Mouse (Mus musculus) heart, embryonic 12.5 days (tissue): ENCODE measurements around the gene Pdgfd. TPM values are rescaled to one million over a fixed set of nuclear protein-coding genes. Genes with fewer than 3 reads are reported as not detected.

Experiments
- ATAC-seq: fragments of 200-750 bp; cut with Nextera tagmentation; 2 replicates; pipeline ENCODE4 v1.8.0; 2017; ENCODE audit warnings: moderate TSS enrichment, moderate library complexity; ENCODE audit not compliant: insufficient number of reproducible peaks, low FRiP score
- H3K27ac ChIP-seq: fragments of 300-500 bp; sonication (generic); 2 replicates; pipeline ENCODE4 v1.5.1; 2016; ENCODE audit warnings: mild to moderate bottlenecking, moderate library complexity; ENCODE audit not compliant: poor library complexity, severe bottlenecking
- H3K27me3 ChIP-seq: fragments of 300-500 bp; sonication (generic); replicated peaks from 2 replicates; pipeline ENCODE4 v1.6.1; 2016; ENCODE audit warnings: mild to moderate bottlenecking, moderate library complexity
- H3K36me3 ChIP-seq: fragments of 300-500 bp; sonication (generic); 2 replicates; pipeline ENCODE4 v1.6.1; 2016; ENCODE audit warnings: mild to moderate bottlenecking, moderate library complexity
- H3K4me1 ChIP-seq: fragments of 300-500 bp; sonication (generic); replicated peaks from 2 replicates; pipeline ENCODE4 v1.6.1; 2016; ENCODE audit warnings: mild to moderate bottlenecking
- H3K4me2 ChIP-seq: fragments of 300-500 bp; sonication (generic); 2 replicates; pipeline ENCODE4 v1.6.1; 2016; ENCODE audit warnings: mild to moderate bottlenecking, moderate library complexity
- H3K4me3 ChIP-seq: fragments of 300-500 bp; sonication (generic); 2 replicates; pipeline ENCODE4 v1.5.1; 2016; ENCODE audit warnings: mild to moderate bottlenecking
- H3K9ac ChIP-seq: fragments of 300-500 bp; sonication (generic); 2 replicates; pipeline ENCODE4 v1.6.1; 2016; ENCODE audit warnings: mild to moderate bottlenecking, moderate library complexity
- H3K9me3 ChIP-seq: fragments of 300-500 bp; sonication (generic); replicated peaks from 2 replicates; pipeline ENCODE4 v1.6.1; 2016; ENCODE audit warnings: mild to moderate bottlenecking, moderate library complexity
- WGBS: fragments of 180-500 bp; shearing (Covaris S2); methylation state at CpG from one replicate; pipeline ENCODE4 v1.1.7; 2016; 5-methylcytosine and 5-hydroxymethylcytosine counted together
- polyA plus RNA-seq: library from polyadenylated mRNA; unstranded; fragments of >200 nt; fragmentation: Nextera tagmentation; extraction: Ambion mirVana; gene quantifications from 2 replicates; pipeline ENCODE4 v1.2.1, GENCODE M21; 2016

Gene Pdgfd
- polyA plus RNA-seq, 1 experiment from 2014 or later, result 10.7 TPM

DNA sequence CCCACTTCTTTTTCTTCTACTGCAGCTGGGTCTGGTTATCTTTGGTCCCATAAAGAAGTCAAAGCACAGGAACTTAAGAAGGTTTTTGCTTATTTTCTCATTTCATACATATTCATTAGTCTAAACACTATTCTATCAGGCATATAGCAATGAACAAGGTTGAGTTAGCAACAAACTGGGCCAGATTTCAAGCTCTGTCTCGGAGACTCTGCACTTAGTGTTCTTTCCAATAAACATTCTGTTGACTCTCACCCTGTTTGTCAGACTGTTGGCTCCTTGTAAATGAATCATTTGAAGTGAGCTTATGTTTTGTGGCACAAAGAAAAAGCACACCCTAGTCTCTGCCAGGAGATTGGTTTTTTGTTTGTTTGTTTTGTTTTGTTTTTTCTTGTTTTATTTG, 81.9 kb downstream of the Pdgfd start:
- WGBS, result 66% methylated on average over 1 of the region's 1 CpGs
- 0 out of 2 replicates have a peak, but pooled peaks cover 5% of the 10 kb centered on the region for H3K4me1 ChIP-seq
- H3K27ac ChIP-seq, result no peak overlapping the region
- H3K9me3 ChIP-seq, result no peaks in the 10 kb centered on the region
- no peak overlapping the region for H3K4me3 ChIP-seq
- H3K36me3 ChIP-seq, result no peaks in the 10 kb centered on the region
- no peak for ATAC-seq
- H3K4me2 ChIP-seq, result no peak overlapping the region
- H3K9ac ChIP-seq, result no peak overlapping the region
- H3K27me3 ChIP-seq, result no peaks in the 10 kb centered on the region

DNA sequence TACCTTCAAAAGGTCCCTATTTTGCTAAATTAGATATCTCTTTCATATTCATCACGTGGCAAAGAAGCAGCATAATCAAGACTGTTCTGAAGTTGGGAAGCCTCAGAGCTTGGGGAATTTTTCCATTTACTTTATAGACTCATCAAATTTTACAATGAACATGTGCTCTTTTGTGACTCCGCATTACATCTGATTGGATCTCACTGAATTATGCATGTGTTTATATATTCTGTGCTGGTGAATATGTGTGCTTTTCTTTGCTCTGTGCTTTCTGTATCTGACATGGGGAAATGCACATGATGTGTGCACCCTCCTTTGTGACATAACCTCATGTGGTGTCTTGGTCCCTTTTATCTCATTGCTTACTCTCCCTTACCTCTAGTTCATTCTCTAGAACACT, 83.6 kb downstream of the Pdgfd start:
- H3K27me3 ChIP-seq, result no peaks in the 10 kb centered on the region
- no peaks in the 10 kb centered on the region for H3K9me3 ChIP-seq
- no peak overlapping the region for H3K4me2 ChIP-seq
- ATAC-seq, result no peak
- no peaks in the 10 kb centered on the region for H3K36me3 ChIP-seq
- H3K4me3 ChIP-seq, result no peak overlapping the region
- 0 out of 2 replicates have a peak, but pooled peaks cover 5% of the 10 kb centered on the region for H3K4me1 ChIP-seq
- no peak overlapping the region for H3K27ac ChIP-seq
- no peak overlapping the region for H3K9ac ChIP-seq
- WGBS, result 79% methylated on average over 2 of the region's 2 CpGs

DNA sequence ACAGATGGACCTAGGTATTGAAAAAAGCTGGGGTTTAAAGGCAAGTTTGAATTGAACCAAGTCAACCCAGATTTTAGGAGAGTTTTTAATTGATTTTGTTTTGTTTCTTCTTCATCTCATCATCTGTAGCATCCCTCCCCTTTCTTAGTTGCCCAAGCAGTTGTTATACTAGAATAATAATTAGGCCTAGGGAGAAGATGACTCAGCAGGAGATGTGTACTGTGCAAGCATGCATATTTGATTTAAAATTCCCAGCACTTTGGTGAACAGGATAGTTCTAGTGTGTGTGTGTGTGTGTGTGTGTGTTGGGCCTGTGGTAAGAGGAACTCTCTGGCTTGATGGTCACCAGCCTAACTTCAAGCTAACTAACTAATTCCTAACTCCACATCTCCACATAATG, 88.7 kb downstream of the Pdgfd start:
- H3K36me3 ChIP-seq, result no peaks in the 10 kb centered on the region
- H3K27ac ChIP-seq, result no peak overlapping the region
- H3K4me2 ChIP-seq, result no peak overlapping the region
- H3K9me3 ChIP-seq, result no peaks in the 10 kb centered on the region
- ATAC-seq, result no peak
- no peak overlapping the region for H3K9ac ChIP-seq
- no peaks in the 10 kb centered on the region for H3K4me1 ChIP-seq
- no peaks in the 10 kb centered on the region for H3K27me3 ChIP-seq
- H3K4me3 ChIP-seq, result no peak overlapping the region

DNA sequence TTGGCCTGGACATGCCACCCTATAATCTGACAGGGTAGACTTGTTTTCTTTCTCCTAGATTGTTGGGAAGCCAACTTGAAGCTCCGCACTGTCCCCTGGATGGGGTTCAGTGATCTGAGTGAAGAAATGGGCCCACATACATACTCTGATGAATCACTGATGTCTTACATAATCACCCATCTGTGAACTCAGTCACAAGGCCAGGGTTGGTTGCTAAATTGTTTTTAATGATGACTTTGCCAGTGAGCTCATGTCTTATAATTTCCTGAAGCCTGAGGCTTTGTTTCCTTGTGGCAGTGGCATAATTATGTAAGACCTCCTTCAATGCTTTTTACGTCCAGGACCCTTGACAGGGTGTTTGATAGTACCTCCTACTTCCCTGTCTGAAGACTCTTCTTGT, 96.4 kb downstream of the Pdgfd start:
- Histone ChIP-seq H3K9me3 (no peaks in the 10 kb centered on the region), H3K27ac (no peak overlapping the region), H3K36me3 (no peaks in the 10 kb centered on the region), H3K27me3 (no peaks in the 10 kb centered on the region), H3K4me1 (peaks cover under 1% of the 10 kb centered on the region; the same call in 1 of the 2 replicates), H3K9ac (no peak overlapping the region), H3K4me2 (no peak overlapping the region), H3K4me3 (no peak overlapping the region)
- ATAC-seq, result no peak
- WGBS, result 78% methylated on average over 2 of the region's 2 CpGs

DNA sequence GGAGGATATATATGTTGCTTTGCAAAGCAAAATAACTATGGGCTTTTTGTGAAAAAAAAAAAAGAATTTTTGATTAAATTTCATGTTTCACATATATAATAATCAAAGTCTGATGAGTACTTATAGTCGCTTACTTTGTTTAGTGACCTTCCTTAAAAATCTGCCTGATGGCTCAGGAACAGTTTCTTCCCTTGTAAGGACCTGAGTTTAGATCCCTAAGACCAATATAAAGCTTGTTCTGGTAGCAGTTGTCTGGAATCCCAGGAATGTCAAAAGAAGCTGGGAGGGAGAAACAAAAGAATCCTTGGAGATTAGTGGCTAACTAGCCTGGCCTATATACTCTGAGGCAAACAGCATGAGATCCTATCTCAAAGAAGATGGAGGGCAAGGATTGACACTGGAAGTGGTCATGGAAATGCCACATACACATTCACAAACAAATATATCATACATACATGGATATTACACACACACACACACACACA, 101.5 kb downstream of the Pdgfd start, which contains the start of gene Ddi1:
TSS of gene Ddi1 (minus strand) at position 51 of the 485 bp plus-strand sequence.
- Histone ChIP-seq H3K4me1 (peaks cover 6% of the 10 kb centered on the region; the same call in 1 of the 2 replicates), H3K27ac (no peak within 1 kb of the TSS), H3K9ac (no peak within 1 kb of the TSS), H3K4me3 (no peak within 1 kb of the TSS), H3K4me2 (no peak within 1 kb of the TSS), H3K9me3 (no peaks in the 10 kb centered on the region), H3K27me3 (no peaks in the 10 kb centered on the region), H3K36me3 (no peaks in the 10 kb centered on the region)
- no peak for ATAC-seq
- WGBS, result 77% methylated on average over 1 of the region's 1 CpGs

DNA sequence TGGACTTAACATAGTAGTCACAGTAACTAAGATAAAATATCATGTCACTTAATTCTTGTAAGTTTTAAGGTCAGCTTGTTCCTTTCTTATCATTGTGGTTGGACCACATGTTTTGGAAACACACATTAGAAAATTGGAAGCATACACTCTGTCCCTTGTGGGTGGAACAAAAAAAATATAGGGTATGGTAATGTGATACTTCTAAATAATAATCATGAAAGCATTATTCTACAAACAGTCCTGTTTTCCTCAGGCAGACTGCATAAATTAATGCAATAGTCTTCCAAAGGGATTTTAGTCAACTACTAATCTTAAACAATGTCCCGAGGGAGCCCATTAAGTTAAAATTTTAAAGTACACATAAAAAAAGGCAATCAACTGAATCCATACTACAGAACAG, 108.0 kb downstream of the Pdgfd start:
- no peaks in the 10 kb centered on the region for H3K36me3 ChIP-seq
- no peaks in the 10 kb centered on the region for H3K27me3 ChIP-seq
- no peak overlapping the region for H3K9ac ChIP-seq
- ATAC-seq, result no peak
- WGBS, result 75% methylated on average over 1 of the region's 1 CpGs
- H3K4me3 ChIP-seq, result no peak overlapping the region
- no peak overlapping the region for H3K27ac ChIP-seq
- no peaks in the 10 kb centered on the region for H3K9me3 ChIP-seq
- H3K4me2 ChIP-seq, result no peak overlapping the region
- H3K4me1 ChIP-seq, result no peaks in the 10 kb centered on the region

DNA sequence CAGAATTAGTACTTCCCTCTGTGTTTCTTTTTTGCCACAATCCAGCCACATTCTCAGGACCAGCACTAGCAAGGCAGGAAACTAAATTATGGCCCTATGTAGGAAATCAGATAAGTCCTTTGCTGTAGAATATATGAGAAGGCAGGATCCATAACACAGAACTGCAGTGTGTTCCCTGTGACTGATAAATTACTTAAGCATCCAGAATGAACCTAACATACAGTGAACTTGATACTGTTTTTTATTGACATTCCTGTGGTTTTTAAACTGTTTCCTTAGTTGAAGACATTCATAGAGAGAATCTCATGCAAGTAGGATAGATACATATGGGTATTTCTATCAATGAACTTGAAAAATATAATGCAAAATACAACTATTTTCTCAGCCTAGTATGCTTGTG, 109.1 kb downstream of the Pdgfd start:
- Histone ChIP-seq H3K27ac (no peak overlapping the region), H3K4me3 (no peak overlapping the region)
- no peak for ATAC-seq

DNA sequence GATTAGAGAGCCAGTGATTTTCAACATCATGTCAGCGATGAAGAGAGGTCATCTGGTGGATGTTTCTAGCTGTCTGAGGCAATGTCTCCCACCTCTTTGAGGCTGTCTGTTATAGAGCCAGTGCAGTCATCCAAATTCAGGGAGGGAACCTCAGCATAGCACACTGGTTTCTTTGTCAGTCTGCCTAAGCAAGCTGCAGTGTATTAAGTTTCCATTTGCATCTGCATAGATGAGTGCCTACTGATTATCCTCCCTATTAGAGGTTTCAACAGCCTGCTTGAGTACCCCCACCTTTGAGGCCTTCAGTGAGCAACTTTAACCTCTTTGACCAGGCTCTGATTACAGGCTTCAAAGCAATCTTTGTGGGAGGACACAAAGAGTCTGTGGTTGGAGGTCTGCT, 118.4 kb downstream of the Pdgfd start:
- WGBS, result 41% methylated on average over 1 of the region's 1 CpGs
- Histone ChIP-seq H3K4me1 (peaks cover 5% of the 10 kb centered on the region; the same call in 1 of the 2 replicates), H3K27me3 (no peaks in the 10 kb centered on the region), H3K4me2 (no peak overlapping the region), H3K4me3 (no peak overlapping the region), H3K9ac (no peak overlapping the region), H3K36me3 (no peaks in the 10 kb centered on the region), H3K27ac (no peak overlapping the region), H3K9me3 (no peaks in the 10 kb centered on the region)
- no peak; the same call in 1 of the 2 replicates for ATAC-seq

More for the DNA sequence above, 109.1 kb downstream of the Pdgfd start:
- H3K4me2 ChIP-seq, result no peak overlapping the region
- H3K9ac ChIP-seq, result no peak overlapping the region
- H3K27me3 ChIP-seq, result no peaks in the 10 kb centered on the region
- H3K9me3 ChIP-seq, result no peaks in the 10 kb centered on the region
- no peaks in the 10 kb centered on the region for H3K36me3 ChIP-seq
- no peaks in the 10 kb centered on the region for H3K4me1 ChIP-seq

DNA sequence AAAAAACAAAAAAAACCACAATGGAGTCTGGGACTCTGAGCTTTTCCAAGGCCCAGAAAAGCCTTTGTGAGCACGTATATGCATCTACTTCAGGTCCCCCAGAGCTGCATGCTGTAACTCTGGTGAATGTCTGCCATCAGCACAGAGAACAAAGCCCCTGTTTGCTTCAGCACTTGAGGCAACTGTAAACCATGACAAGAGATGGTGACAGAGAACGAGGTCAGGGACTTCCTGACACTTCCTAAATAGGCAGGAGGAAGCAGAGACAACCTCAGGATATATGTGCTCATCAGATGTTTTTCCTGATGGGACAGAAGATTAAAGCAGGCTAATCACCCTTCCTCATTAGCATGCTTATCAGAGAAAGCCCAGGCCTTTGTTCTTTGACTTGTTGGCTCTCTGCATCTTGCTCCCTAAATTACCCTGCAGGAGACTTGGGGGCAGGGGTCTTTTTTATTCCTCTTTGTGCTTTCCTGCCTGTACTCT, 120.9 kb downstream of the Pdgfd start:
- Histone ChIP-seq H3K36me3 (no peaks in the 10 kb centered on the region), H3K27me3 (no peaks in the 10 kb centered on the region), H3K9ac (no peak overlapping the region), H3K9me3 (no peaks in the 10 kb centered on the region), H3K4me1 (peaks cover 5% of the 10 kb centered on the region; the same call in 1 of the 2 replicates), H3K27ac (0 out of 2 replicates have a peak overlapping the region, but pooled peaks have one; percentile 16), H3K4me2 (no peak overlapping the region), H3K4me3 (no peak overlapping the region)
- ATAC-seq, result no peak
- 12% methylated on average over 2 of the region's 2 CpGs for WGBS

DNA sequence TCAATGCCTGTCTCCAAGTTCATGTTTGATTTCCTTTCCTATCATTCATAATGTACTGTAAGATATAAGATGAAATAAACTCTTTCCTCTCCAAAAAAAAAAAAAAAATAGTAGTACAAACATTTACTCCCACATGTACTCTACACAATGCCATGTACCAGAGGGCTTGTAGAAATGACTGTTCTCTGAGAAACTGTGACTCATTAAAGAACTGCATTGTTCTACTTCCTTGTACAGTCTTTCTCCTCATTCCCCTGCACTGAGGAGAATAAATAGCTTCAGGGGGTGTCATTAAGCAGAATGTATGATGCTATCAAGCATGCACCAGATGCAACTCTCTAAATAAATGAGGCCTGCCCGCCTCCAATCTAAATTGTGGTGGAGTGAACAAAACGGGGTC, 130.2 kb downstream of the Pdgfd start:
- Histone ChIP-seq H3K27ac (no peak overlapping the region), H3K36me3 (no peaks in the 10 kb centered on the region), H3K27me3 (no peaks in the 10 kb centered on the region), H3K4me1 (no peaks in the 10 kb centered on the region), H3K4me3 (no peak overlapping the region), H3K4me2 (no peak overlapping the region), H3K9me3 (no peaks in the 10 kb centered on the region), H3K9ac (no peak overlapping the region)
- 74% methylated on average over 2 of the region's 2 CpGs for WGBS
- ATAC-seq, result no peak

DNA sequence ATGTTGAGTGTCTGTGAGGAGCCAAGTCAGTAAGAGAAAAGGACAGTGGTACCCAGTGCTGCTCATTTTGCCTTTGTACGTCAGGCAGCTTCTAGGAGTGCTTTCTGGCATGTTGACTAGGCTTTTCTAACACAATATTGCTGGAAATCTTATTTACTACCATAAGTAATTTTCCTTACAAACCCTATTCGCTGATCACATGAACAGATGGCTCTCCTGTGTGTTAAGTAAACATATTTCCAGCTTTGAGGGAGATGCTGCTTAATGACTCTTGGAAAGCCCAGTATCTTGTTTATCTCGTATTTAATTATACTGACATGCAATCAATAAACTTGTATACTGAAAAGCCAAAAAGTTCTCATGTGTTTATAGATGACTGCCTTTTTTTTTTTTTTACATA, 133.7 kb downstream of the Pdgfd start:
- no peaks in the 10 kb centered on the region for H3K9me3 ChIP-seq
- no peaks in the 10 kb centered on the region for H3K27me3 ChIP-seq
- H3K36me3 ChIP-seq, result no peaks in the 10 kb centered on the region
- no peak overlapping the region for H3K9ac ChIP-seq
- H3K4me2 ChIP-seq, result no peak overlapping the region
- no peak overlapping the region for H3K27ac ChIP-seq
- WGBS, result 79% methylated on average over 3 of the region's 3 CpGs
- no peak overlapping the region for H3K4me3 ChIP-seq
- no peak for ATAC-seq
- no peaks in the 10 kb centered on the region for H3K4me1 ChIP-seq

DNA sequence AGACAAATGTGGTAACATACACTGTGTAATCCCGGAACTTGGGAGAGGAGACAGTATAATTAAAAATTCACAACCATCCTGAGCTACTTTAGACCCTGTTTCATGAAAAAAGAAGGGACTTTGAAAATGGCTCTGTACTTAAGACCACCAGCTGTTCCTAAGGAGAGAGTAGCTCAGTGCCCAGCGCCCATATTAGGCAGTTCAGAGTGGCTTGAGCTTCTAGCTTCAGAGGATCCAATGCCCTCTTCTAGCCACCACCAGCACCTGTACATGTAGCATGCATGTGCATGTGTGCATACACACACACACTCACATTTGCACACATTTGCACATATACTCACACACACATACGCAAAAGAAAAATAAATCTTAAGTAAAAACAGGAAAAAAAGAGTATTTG, 136.2 kb downstream of the Pdgfd start:
- Histone ChIP-seq H3K27ac (no peak overlapping the region), H3K9ac (no peak overlapping the region), H3K36me3 (no peaks in the 10 kb centered on the region), H3K27me3 (no peaks in the 10 kb centered on the region), H3K4me1 (no peaks in the 10 kb centered on the region), H3K4me2 (no peak overlapping the region), H3K4me3 (no peak overlapping the region), H3K9me3 (no peaks in the 10 kb centered on the region)
- no peak for ATAC-seq
- WGBS, result 84% methylated on average over 3 of the region's 3 CpGs
